Mouse (Mus musculus) neural tube, embryonic 11.5 days (tissue): ENCODE data around the gene Slc5a12. TPM values are rescaled to one million over a fixed set of nuclear protein-coding genes. Genes with fewer than 3 reads are reported as not detected.

Source experiments
- ATAC-seq: fragments of 200-750 bp; cut with Nextera tagmentation; 2 replicates; pipeline ENCODE4 v1.8.0; 2017; ENCODE audit warnings: moderate number of reproducible peaks, mild to moderate bottlenecking, moderate TSS enrichment, moderate library complexity; ENCODE audit not compliant: insufficient read depth, low FRiP score, low TSS enrichment
- DNase-seq: peaks from one replicate; pipeline ENCODE4 v3.0.0-alpha.2; 2015; ENCODE audit warnings: low spot score
- H3K27ac ChIP-seq: fragments of 300-500 bp; sonication (generic); 2 replicates; pipeline ENCODE4 v1.5.1; 2014; ENCODE audit warnings: low read depth, mild to moderate bottlenecking, low read length
- H3K27me3 ChIP-seq: fragments of 300-500 bp; sonication (generic); 2 replicates; pipeline ENCODE4 v1.6.1; 2014; ENCODE audit warnings: mild to moderate bottlenecking, low read length, mixed read lengths; ENCODE audit not compliant: control insufficient read depth, insufficient read depth
- H3K36me3 ChIP-seq: fragments of 300-500 bp; sonication (generic); 2 replicates; pipeline ENCODE4 v1.6.1; 2014; ENCODE audit warnings: mild to moderate bottlenecking, low read length, moderate library complexity, mixed read lengths; ENCODE audit not compliant: control insufficient read depth, insufficient read depth
- H3K4me1 ChIP-seq: fragments of 300-500 bp; sonication (generic); 2 replicates; pipeline ENCODE4 v1.6.1; 2014; ENCODE audit warnings: low read length, mixed read lengths; ENCODE audit not compliant: control insufficient read depth, insufficient read depth
- H3K4me2 ChIP-seq: fragments of 300-500 bp; sonication (generic); 2 replicates; pipeline ENCODE4 v1.6.1; 2014; ENCODE audit warnings: low read depth, mild to moderate bottlenecking, moderate library complexity
- H3K4me3 ChIP-seq: fragments of 300-500 bp; sonication (generic); 2 replicates; pipeline ENCODE4 v1.5.1; 2014; ENCODE audit warnings: low read depth, low read length
- H3K9ac ChIP-seq: fragments of 300-500 bp; sonication (generic); 2 replicates; pipeline ENCODE4 v1.6.1; 2014; ENCODE audit warnings: mild to moderate bottlenecking, low read length
- H3K9me3 ChIP-seq: fragments of 300-500 bp; sonication (generic); 2 replicates; pipeline ENCODE4 v1.6.1; 2016; ENCODE audit warnings: low read length; ENCODE audit not compliant: control insufficient read depth
- WGBS: fragments of 180-500 bp; shearing (Covaris S2); extraction: QIAGEN DNeasy Blood & Tissue Kit; methylation state at CpG from one replicate; pipeline ENCODE4 v1.1.7; 2014; 5-methylcytosine and 5-hydroxymethylcytosine counted together
- polyA plus RNA-seq: library from polyadenylated mRNA; unstranded; fragments of >200 nt; fragmentation: Nextera tagmentation; extraction: Ambion mirVana; gene quantifications from 2 replicates; pipeline ENCODE4 v1.2.1, GENCODE M21; 2014

Slc5a12 gene
- polyA plus RNA-seq, 1 experiment from 2014 or later = not detected

- ATAC-seq (no peak), DNase-seq (no peak)
- no peak overlapping the region for H3K27ac ChIP-seq
- H3K27me3 ChIP-seq = no peaks in the 10 kb centered on the region
- H3K4me2 ChIP-seq = no peak overlapping the region
- no peaks in the 10 kb centered on the region for H3K36me3 ChIP-seq
- 54% methylated on average over 4 of the region's 4 CpGs for WGBS
- no peak overlapping the region for H3K4me3 ChIP-seq
- H3K4me1 ChIP-seq = no peaks in the 10 kb centered on the region
- no peak overlapping the region for H3K9ac ChIP-seq
- no peaks in the 10 kb centered on the region for H3K9me3 ChIP-seq
Observed at GRCm38 (mm10) chr2:110663329-110663728, 66.2 kb downstream of the Slc5a12 start.

GRCm38 (mm10) chr2:110671071-110671624 lies 74.0 kb downstream of the Slc5a12 start:
- 77% methylated on average over 2 of the region's 2 CpGs for WGBS
- no peak for ATAC-seq

More at GRCm38 (mm10) chr2:110671071-110671624, 74.0 kb downstream of the Slc5a12 start:
- DNase-seq = no peak
- H3K36me3 ChIP-seq = no peaks in the 10 kb centered on the region
- H3K4me3 ChIP-seq = no peak overlapping the region
- no peaks in the 10 kb centered on the region for H3K4me1 ChIP-seq
- H3K27ac ChIP-seq = no peak overlapping the region
- no peak overlapping the region for H3K9ac ChIP-seq
- H3K27me3 ChIP-seq = no peaks in the 10 kb centered on the region
- no peak overlapping the region for H3K4me2 ChIP-seq
- H3K9me3 ChIP-seq = no peaks in the 10 kb centered on the region

Other genes with a start within 250 kb of the Slc5a12 start
- gene Fibin, start 234.1 kb upstream of the Slc5a12 start, polyA plus RNA-seq = 40.8 and 49.6 TPM in 2 replicates
- gene Muc15, start 124.0 kb downstream of the Slc5a12 start, polyA plus RNA-seq = 0.07 TPM in 1 of 2 replicates, not detected in the other